Mouse (Mus musculus) erythroblast, embryonic 14.5 days (primary cell): ENCODE results near the gene Cdyl2.

Experiments
- GATA1 ChIP-seq: IDR thresholded peaks from 2 replicates; pipeline ENCODE4 v1.6.1; 2012; ENCODE audit warnings: low read length, inconsistent platforms, mixed read lengths
- TAL1 ChIP-seq: IDR thresholded peaks from 3 replicates; pipeline ENCODE4 v1.6.1; 2012; ENCODE audit warnings: low read length, inconsistent platforms, mixed read lengths

DNA sequence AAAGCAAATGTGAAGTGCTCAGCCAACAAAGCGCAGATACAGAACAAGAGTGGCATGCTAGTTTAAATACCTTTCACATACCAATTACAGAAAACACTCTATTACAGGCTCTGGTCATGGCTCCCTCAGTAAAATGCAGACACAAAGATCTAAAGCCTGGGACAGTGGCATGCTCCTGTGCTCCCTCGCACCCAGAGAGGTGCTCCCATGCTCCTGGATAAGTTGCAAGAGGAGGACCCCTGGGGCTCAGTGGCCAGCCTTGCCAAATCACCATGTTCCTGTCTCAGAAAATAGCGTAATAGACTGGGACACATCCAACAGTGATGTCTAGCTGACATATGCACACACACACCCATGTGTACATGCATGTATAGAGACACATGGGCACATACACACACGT, 98.4 kb downstream of the Cdyl2 start:
- no peak for TF ChIP-seq TAL1
- TF ChIP-seq GATA1: no peak
